Mouse (Mus musculus): ENCODE measurements at regions not wholly inside any gene's neighbourhood (a gene's known extent, or its start where the extent isn't known, plus 50 kb on each side); places are given as distances from the start of the nearest gene placed in this dataset.
"Not testable (repeated sequence)": the region's sequence is repeated elsewhere in the genome, so short reads cannot be mapped to it uniquely, and the experiment has no call there.

DNA sequence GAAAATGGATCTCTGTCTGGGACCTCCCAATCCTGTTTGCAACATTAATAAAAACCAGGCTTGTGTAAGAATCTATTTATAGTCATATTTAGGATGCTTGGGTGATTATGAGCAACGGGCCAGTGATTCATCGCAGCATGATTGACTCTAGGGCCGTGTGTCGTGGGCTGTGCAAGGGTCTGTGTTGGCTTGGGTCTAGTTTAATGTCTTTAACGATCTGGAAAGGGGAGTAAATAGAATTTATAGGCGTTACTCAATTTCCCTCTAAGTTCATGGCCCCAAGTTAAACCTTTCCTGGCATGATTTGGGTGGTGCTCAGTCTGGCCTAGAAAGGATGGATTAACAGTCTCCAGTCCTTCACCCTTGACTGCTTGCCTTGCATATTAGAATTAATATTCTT is 149.9 kb upstream of the Fer start:
- DNase-seq = no peak

DNA sequence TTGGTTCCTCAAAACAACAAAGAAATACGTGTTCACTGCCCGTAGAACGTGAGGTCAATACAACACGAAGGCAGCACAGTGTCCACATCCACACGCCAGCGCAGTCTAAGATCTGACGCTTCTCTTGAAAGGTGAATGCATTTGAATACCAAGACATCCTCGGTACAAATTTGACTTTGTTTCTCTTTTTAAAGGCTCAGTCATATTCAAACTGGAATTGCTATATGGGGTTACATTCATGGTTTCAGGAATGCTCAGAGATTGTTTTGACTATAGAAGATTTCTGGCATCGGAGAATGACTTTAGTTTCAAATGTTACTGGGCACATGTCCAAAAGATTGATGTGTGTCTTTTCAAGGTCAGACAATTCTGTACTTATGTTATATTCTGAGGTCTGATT is 147.2 kb upstream of the Fer start:
- no peak for DNase-seq

GRCm38 (mm10) chr17:63716161-63716560 is 146.7 kb upstream of the Fer start:
- no peak for DNase-seq

DNA sequence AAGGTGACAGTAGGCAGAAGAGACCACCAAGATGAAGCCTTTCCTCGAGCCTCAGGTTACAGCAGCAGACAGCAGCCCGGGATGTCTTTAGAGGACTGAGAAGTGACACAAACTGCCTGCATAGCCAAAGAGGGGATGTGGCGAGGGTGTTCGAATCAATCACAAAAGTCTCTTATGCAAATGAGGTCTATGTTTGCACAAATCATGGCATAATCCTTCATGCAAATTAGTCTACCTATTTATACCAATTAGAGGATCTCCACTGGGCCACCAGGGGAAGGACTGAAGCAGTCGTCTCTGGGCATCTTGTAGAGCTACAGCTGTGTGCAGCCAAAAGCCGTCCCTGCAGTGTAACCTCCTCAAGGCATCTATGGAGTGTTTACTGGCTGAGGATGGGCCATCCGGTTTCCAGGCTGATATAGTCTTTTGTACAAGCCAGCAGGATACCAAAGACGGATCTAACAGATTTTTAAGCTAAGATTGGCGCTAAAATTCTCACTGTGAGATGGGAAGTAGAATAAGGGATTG is 145.7 kb upstream of the Fer start:
- no peak for DNase-seq

- DNase-seq = no peak
Measured at GRCm38 (mm10) chr17:63718972-63719715, 143.7 kb upstream of the Fer start.

GRCm38 (mm10) chr17:63719771-63720170 is 143.1 kb upstream of the Fer start:
- DNase-seq = no peak

- no peak for DNase-seq
Measured at GRCm38 (mm10) chr17:63720883-63721282, 142.0 kb upstream of the Fer start.

- DNase-seq = no peak
Measured at GRCm38 (mm10) chr17:63722434-63723004, 140.3 kb upstream of the Fer start.

DNA sequence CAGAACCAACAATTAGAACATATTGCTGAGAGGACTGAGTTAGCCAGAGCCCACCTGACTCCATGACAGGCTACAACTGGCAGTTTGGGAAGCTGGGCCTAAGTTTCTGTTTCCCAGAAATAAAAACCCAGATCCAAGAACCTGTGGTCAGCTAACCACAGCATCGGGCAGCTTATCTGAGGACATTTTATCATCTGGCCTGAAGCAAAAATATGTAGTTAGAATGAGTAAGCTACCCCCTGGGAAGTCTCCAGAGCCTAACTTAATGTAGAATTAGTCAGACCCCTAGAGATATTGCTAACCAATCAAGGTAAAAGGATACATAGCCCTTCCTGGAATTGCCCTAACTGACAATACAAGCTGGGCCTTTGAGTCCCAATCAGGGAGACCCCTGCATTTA is 124.7 kb upstream of the Fer start:
- no peak for DNase-seq

- DNase-seq = no peak
Measured at GRCm38 (mm10) chr17:63739710-63740109, 123.2 kb upstream of the Fer start.

- not testable (repeated sequence) for DNase-seq
Measured at GRCm38 (mm10) chr17:63749257-63749656, 113.6 kb upstream of the Fer start.

DNA sequence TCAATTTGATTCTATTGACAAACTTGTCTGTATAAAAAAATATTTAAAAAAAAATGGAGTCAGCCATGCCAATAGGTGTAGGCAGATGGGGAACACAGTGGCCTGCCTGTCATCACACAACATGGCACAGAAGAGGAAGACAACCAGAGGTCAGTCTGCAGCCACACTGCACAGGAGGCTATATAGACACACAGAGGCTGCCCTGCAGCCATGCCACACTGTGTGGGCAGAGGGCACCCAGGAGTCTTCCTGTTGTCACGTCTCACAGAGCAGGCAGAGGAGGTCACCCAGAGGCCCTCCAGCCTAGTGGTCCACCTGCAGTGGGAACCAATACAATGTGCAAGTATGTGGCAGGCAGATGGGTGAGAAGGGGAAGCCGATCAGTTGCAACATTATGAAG is 108.5 kb upstream of the Fer start:
- DNase-seq = no peak

DNA sequence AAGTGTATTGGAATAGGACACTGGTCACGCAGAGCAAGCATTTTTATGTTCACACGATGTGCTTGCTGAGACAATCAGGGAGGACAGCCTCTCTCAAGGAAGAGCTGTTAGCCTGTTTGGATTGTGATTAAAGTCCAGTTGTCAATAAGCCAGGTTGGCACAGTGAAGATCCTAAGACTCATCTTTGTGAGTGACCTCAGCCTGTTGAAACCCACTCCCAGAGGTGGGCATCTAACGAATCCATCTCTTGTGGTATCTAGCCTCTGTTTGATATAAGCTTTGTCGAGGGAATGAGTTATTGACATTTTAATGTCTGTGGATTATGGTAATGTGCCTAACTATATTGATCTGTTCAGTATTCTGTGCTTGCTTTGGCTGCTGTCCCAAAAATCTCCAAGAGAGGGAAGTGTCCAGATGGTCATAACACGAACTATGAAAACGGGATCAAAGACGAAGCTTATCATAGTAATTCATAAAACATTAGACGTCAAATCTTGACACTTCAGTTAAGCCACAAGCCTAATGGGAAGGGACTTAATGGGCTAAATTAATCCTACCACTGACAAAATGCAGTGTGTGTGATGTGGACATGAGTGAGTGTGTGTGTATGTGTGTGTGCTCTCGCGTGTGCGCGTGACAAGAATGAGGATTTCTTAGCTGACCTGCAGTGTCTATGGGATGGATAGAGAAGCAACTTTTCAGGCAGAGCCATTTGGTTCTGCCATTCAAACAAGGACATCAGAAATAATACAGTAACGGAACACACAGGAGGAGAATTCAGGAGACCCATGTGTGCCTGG is 104.8 kb upstream of the Fer start:
- DNase-seq = no peak

- DNase-seq = no peak
Measured at GRCm38 (mm10) chr17:63758817-63759404, 104.0 kb upstream of the Fer start.

- no peak for DNase-seq
Measured at GRCm38 (mm10) chr17:63761058-63761457, 101.8 kb upstream of the Fer start.

- DNase-seq = no peak
Measured at GRCm38 (mm10) chr17:63771111-63771510, 91.8 kb upstream of the Fer start.

- DNase-seq = no peak
Measured at GRCm38 (mm10) chr17:63784381-63785116, 78.3 kb upstream of the Fer start.

DNA sequence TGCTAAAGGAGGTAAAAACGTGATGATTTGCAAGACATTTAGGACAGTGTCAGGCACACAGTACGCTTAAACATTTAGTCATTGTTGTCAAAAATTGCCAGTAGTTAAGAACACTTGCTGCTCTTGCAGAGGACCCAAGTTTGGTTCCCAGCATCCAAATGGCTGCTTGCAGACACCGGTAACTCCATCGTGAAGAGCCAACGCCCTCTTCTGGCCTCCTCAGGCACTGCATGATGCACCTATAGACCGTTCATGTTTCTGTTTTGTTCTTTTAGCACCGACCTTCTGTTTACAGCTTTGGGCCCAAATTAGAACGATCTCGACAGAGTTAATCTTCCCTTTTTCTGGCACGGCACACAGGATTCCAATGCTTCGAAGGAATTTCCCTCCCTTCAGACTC is 76.4 kb upstream of the Fer start:
- no peak for DNase-seq

- DNase-seq = no peak
Measured at GRCm38 (mm10) chr17:63794352-63794751, 68.5 kb upstream of the Fer start.

DNA sequence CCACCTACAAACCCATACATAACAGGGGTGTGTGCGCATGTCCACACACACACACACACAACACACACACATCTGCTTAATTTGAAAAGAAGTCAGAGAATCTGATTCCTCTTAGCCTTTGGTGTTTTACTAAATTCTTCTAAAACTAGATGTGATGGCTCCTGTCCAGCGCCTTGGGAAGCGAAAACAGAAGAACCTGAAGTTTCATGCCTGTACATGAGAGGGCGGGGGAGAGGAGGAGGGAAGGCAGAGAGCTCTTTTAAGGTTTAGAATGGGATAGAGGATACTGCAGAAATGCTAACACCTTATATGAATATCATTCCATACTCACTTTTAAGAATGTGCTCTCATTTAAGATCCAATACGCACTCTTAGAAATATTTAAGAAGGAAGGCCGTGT is 64.5 kb upstream of the Fer start:
- DNase-seq = no peak

- DNase-seq = no peak
Measured at GRCm38 (mm10) chr17:63798961-63799531, 63.8 kb upstream of the Fer start.

DNA sequence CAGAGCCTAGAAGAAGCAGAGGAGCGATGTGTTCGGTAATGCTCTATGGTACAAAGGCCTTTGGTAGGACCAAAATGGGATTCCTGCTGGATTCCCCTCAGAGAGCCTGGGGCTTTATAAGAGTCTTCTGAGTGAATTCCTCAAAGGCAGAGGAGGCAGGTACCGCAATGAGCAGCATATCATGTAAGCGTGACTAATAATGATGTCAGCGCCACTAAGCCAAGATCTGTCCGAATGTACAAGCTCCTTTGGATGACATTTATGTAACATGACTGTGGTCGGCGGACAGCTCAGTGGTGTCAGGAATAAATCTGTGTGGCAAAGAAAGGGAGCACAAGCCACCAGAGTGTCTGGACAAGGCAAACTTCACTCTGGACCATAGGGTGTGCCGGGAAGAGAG is 61.5 kb upstream of the Fer start:
- no peak for DNase-seq
